Mouse (Mus musculus) spleen, adult 2 months (tissue): ENCODE data around the gene Pole3.

Experiments used
- CTCF ChIP-seq: fragments of 200-500 bp; IDR thresholded peaks from 2 replicates; pipeline ENCODE4 v1.5.1; 2011; ENCODE audit warnings: mild to moderate bottlenecking, inconsistent platforms; ENCODE audit not compliant: insufficient read depth, insufficient read length, insufficient replicate concordance; ENCODE audit errors: extremely low read depth
- POLR2A ChIP-seq: fragments of 200-500 bp; IDR thresholded peaks from 2 replicates; pipeline ENCODE4 v1.6.1; 2011; ENCODE audit warnings: low read depth, low read length, inconsistent platforms

- TF ChIP-seq CTCF (no peak), POLR2A (no peak)
Measured at GRCm38 (mm10) chr4:62505991-62506390, 18.9 kb downstream of the Pole3 start.
